Mouse (Mus musculus) left cerebral cortex, postnatal 25 days (tissue): Measurements from ENCODE around the gene Cd2bp2. TPM values are rescaled to one million over a fixed set of nuclear protein-coding genes. Genes with fewer than 3 reads are reported as not detected.
A peak's percentile ranks its signal among the peaks of the same experiment; 100 is the strongest.

Experiments
- DNase-seq, 2 experiments: peaks; one replicate each; pipeline ENCODE4 v3.0.0; 2022; ENCODE audit warnings: low spot score in 2 of 2, mixed read lengths in 1 of 2
- intact Hi-C: fragments of 180-260 bp; cut with DNase I; formaldehyde crosslinking; loops from one replicate; pipeline ENCODE4 v1.15.1; 2025
- total RNA-seq, 2 experiments: library from RNA; stranded (reverse); gene quantifications; 2 replicates each; pipeline ENCODE4 v1.2.3; 2021

The Cd2bp2 gene
- total RNA-seq, 2 experiments from 2014 or later = 81.7 to 84.1 TPM

GRCm38 (mm10) chr7:127220440-127220839, 24.6 kb upstream of the Cd2bp2 start:
- no peak for DNase-seq
- intact Hi-C loops = no loop called here

- intact Hi-C loops = no loop called here
- DNase-seq = no peak
Measured at GRCm38 (mm10) chr7:127218670-127219069, 22.8 kb upstream of the Cd2bp2 start.

- intact Hi-C loops = no loop called here
- DNase-seq = no peak
Measured at GRCm38 (mm10) chr7:127217901-127218642, 22.2 kb upstream of the Cd2bp2 start.

GRCm38 (mm10) chr7:127217475-127217874, 21.6 kb upstream of the Cd2bp2 start:
- intact Hi-C loops = no loop called here
- no peak for DNase-seq

GRCm38 (mm10) chr7:127216307-127216706, 20.5 kb upstream of the Cd2bp2 start:
- intact Hi-C loops = no loop called here
- DNase-seq = no peak

GRCm38 (mm10) chr7:127214981-127215871, 19.4 kb upstream of the Cd2bp2 start:
- peak; percentile 41 to 64 for DNase-seq

GRCm38 (mm10) chr7:127214521-127214920, 18.7 kb upstream of the Cd2bp2 start:
- DNase-seq = no peak
- intact Hi-C loops = loop anchor here (2.0 kb wide), 1 partner anchor 14 kb away; no protein-coding TSS in a partner anchor

More at GRCm38 (mm10) chr7:127214981-127215871, 19.4 kb upstream of the Cd2bp2 start:
- intact Hi-C loops = loop anchor here (2.0 kb wide), 1 partner anchor 14 kb away; no protein-coding TSS in a partner anchor

- DNase-seq = peak in 1 of 2 experiments; percentile 28
- intact Hi-C loops = loop anchor here (2.0 kb wide), 1 partner anchor 15 kb away; no protein-coding TSS in a partner anchor
Measured at GRCm38 (mm10) chr7:127213930-127214329, 18.1 kb upstream of the Cd2bp2 start.

GRCm38 (mm10) chr7:127213485-127213884, 17.6 kb upstream of the Cd2bp2 start:
- DNase-seq = peak in 1 of 2 experiments; percentile 31
- intact Hi-C loops = no loop called here

- no peak for DNase-seq
- intact Hi-C loops = no loop called here
Measured at GRCm38 (mm10) chr7:127212432-127213250, 16.8 kb upstream of the Cd2bp2 start.

GRCm38 (mm10) chr7:127211014-127211745, 15.3 kb upstream of the Cd2bp2 start:
- no peak for DNase-seq
- intact Hi-C loops = no loop called here

GRCm38 (mm10) chr7:127210266-127210665, 14.4 kb upstream of the Cd2bp2 start:
- no peak for DNase-seq
- intact Hi-C loops = no loop called here

GRCm38 (mm10) chr7:127209851-127210250, 14.0 kb upstream of the Cd2bp2 start:
- intact Hi-C loops = no loop called here
- no peak for DNase-seq

GRCm38 (mm10) chr7:127208553-127209438, 12.9 kb upstream of the Cd2bp2 start, which contains the start of gene Mylpf:
Gene Mylpf, plus strand, starts transcription at chr7:127208890.
- intact Hi-C loops = no loop called here
- DNase-seq = peak; percentile 90 to 99

- DNase-seq = no peak
- intact Hi-C loops = no loop called here
Measured at GRCm38 (mm10) chr7:127208295-127208552, 12.4 kb upstream of the Cd2bp2 start, which contains the start of gene Tbc1d10b. Gene Tbc1d10b, minus strand, starts transcription at chr7:127208468.

GRCm38 (mm10) chr7:127207374-127208294, 11.8 kb upstream of the Cd2bp2 start:
- intact Hi-C loops = no loop called here
- DNase-seq = no peak

GRCm38 (mm10) chr7:127206606-127207005, 10.8 kb upstream of the Cd2bp2 start:
- intact Hi-C loops = no loop called here
- DNase-seq = no peak
